Mouse (Mus musculus) midbrain, postnatal 0 days (tissue): ENCODE measurements around the gene Serac1. TPM values are rescaled to one million over a fixed set of nuclear protein-coding genes. Genes with fewer than 3 reads are reported as not detected.

Experiments
- ATAC-seq: fragments of 200-750 bp; cut with Nextera tagmentation; 2 replicates; pipeline ENCODE4 v1.8.0; 2017; ENCODE audit warnings: moderate number of reproducible peaks, mild to moderate bottlenecking, moderate TSS enrichment, moderate library complexity; ENCODE audit not compliant: low FRiP score
- DNase-seq: peaks from one replicate; pipeline ENCODE4 v3.0.0-alpha.2; 2015; ENCODE audit warnings: low spot score
- H3K27ac ChIP-seq: fragments of 300-500 bp; sonication (generic); 2 replicates; pipeline ENCODE4 v1.5.1; 2014; ENCODE audit warnings: low read depth, mild to moderate bottlenecking, low read length, mixed read lengths
- H3K27me3 ChIP-seq: fragments of 300-500 bp; sonication (generic); 2 replicates; pipeline ENCODE4 v1.6.1; 2014; ENCODE audit warnings: low read length, control low read depth, mixed read lengths; ENCODE audit not compliant: insufficient read depth
- H3K36me3 ChIP-seq: fragments of 300-500 bp; sonication (generic); 2 replicates; pipeline ENCODE4 v1.6.1; 2014; ENCODE audit warnings: low read length, control low read depth, mixed read lengths; ENCODE audit not compliant: insufficient read depth
- H3K4me1 ChIP-seq: fragments of 300-500 bp; sonication (generic); 2 replicates; pipeline ENCODE4 v1.6.1; 2014; ENCODE audit warnings: mild to moderate bottlenecking, control low read depth, antibody characterized with exemption, low read length, mixed read lengths; ENCODE audit not compliant: insufficient read depth
- H3K4me2 ChIP-seq: fragments of 300-500 bp; sonication (generic); 2 replicates; pipeline ENCODE4 v1.6.1; 2014; ENCODE audit warnings: low read depth, mild to moderate bottlenecking, low read length, mixed read lengths; ENCODE audit not compliant: poor library complexity, severe bottlenecking
- H3K4me3 ChIP-seq: fragments of 300-500 bp; sonication (generic); 2 replicates; pipeline ENCODE4 v1.5.1; 2014; ENCODE audit warnings: low read depth, mild to moderate bottlenecking, low read length, moderate library complexity
- H3K9ac ChIP-seq: fragments of 300-500 bp; sonication (generic); replicated peaks from 2 replicates; pipeline ENCODE4 v1.6.1; 2014; ENCODE audit warnings: mild to moderate bottlenecking, low read length, moderate library complexity, mixed read lengths; ENCODE audit not compliant: poor library complexity, severe bottlenecking
- H3K9me3 ChIP-seq: fragments of 300-500 bp; sonication (generic); 2 replicates; pipeline ENCODE4 v1.6.1; 2016; ENCODE audit warnings: low read length, control low read depth
- CTCF ChIP-seq: IDR thresholded peaks from 2 replicates; pipeline ENCODE4 v1.5.1; 2016; ENCODE audit warnings: antibody characterized with exemption, mild to moderate bottlenecking
- WGBS: fragments of 180-500 bp; shearing (Covaris S2); extraction: QIAGEN DNeasy Blood & Tissue Kit; methylation state at CpG from one replicate; pipeline ENCODE4 v1.1.7; 2014; 5-methylcytosine and 5-hydroxymethylcytosine counted together
- polyA plus RNA-seq: library from polyadenylated mRNA; unstranded; fragments of >200 nt; fragmentation: Nextera tagmentation; extraction: Ambion mirVana; gene quantifications from 2 replicates; pipeline ENCODE4 v1.2.1, GENCODE M21; 2015
- total RNA-seq: library from RNA; depleted of rRNA; stranded (reverse); fragments of >200 nt; gene quantifications from 2 replicates; pipeline ENCODE4 v1.2.3, GENCODE M21; 2014

Gene Serac1
- total and polyA plus RNA-seq, 2 experiments from 2014 or later: 6.8 to 14.3 TPM

DNA sequence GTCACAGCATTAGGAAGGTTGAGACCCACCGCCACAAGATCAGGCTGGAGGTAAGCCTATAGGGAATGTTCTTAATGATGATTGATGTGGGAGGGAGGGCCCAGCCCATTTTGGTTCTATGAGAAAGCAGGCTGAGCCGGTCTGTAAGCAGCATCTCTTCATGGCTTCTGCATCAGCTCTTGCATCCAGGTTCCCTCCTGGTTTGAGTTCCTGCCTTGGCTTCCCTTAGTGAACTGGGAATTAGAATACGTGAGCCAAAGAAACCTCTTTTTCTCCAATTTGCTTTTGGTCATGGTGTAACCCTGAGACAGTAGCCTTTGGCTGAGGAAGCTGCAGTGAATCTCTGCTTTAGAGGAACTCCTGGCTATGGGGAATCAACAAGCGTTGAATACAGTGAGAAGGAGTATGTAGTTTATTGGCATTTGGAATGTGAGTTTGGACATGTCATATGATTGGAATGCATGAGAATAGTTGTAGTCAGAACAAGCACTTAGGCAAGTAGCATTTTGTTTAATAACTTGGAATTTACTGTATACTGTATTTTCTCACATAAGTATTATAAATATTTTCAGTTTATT is 37.7 kb upstream of the Serac1 start:
- no peak for DNase-seq
- H3K9ac ChIP-seq: no peak overlapping the region
- H3K4me3 ChIP-seq: no peak overlapping the region
- H3K9me3 ChIP-seq: no peaks in the 10 kb centered on the region
- no peaks in the 10 kb centered on the region for H3K27me3 ChIP-seq
- no peak overlapping the region for H3K27ac ChIP-seq
- no peak overlapping the region for H3K4me2 ChIP-seq
- TF ChIP-seq CTCF: no peak
- H3K4me1 ChIP-seq: no peaks in the 10 kb centered on the region
- no peak for ATAC-seq
- 76% methylated on average over 4 of the region's 4 CpGs for WGBS
- 0 out of 2 replicates have a peak, but pooled peaks cover 3% of the 10 kb centered on the region for H3K36me3 ChIP-seq

- Histone ChIP-seq H3K27ac (no peak overlapping the region), H3K4me3 (no peak overlapping the region), H3K9me3 (no peaks in the 10 kb centered on the region), H3K4me2 (no peak overlapping the region), H3K36me3 (0 out of 2 replicates have a peak, but pooled peaks cover 3% of the 10 kb centered on the region), H3K27me3 (no peaks in the 10 kb centered on the region), H3K9ac (no peak overlapping the region), H3K4me1 (no peaks in the 10 kb centered on the region)
- DNase-seq (no peak), ATAC-seq (no peak)
- WGBS: 97% methylated on average over 9 of the region's 9 CpGs
- no peak for TF ChIP-seq CTCF
Observed at GRCm38 (mm10) chr17:6115085-6115484, 35.5 kb upstream of the Serac1 start.

DNA sequence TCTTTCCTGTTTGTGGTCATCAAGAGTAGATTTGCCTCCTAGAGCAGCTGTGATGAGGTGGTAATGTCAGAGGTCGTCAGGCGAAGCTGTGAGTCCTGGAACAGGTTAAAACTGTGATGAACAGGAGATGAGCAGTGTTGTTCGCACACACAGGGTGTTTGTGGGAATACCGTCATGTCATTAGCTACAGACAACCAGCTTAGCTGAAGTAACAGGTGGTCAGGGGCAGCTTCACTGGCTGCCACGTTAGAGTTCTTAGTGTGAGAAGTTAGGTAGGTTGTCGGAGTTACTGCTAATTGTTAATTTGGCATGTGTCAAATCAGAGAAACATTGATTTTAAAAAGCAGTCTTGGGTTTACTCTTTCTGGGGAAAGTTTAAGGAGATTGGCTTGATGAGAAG is 34.1 kb upstream of the Serac1 start:
- Histone ChIP-seq H3K36me3 (0 out of 2 replicates have a peak, but pooled peaks cover under 1% of the 10 kb centered on the region), H3K9ac (no peak overlapping the region), H3K4me3 (no peak overlapping the region), H3K27ac (no peak overlapping the region), H3K27me3 (no peaks in the 10 kb centered on the region), H3K9me3 (no peaks in the 10 kb centered on the region), H3K4me2 (no peak overlapping the region), H3K4me1 (0 out of 2 replicates have a peak, but pooled peaks cover 4% of the 10 kb centered on the region)
- DNase-seq: no peak
- 89% methylated on average over 6 of the region's 6 CpGs for WGBS
- ATAC-seq: no peak
- no peak for TF ChIP-seq CTCF

DNA sequence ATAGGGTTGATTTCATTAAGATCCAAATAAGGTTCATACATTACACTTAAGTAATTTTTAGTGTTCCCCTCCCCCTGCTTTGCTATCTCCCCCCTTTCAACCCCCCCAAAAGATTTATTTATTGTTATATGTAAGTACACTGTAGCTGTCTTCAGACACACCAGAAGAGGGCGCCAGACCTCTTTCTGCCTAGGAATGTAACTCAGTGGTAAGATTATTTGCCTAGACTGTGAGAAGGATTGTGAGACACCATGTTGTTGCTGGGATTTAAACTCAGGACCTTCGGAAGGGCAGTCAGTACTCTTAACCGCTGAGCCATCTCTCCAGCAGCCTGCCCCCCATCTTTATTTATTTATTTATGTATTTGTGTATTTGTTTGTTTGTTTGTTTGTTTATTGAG is 31.4 kb upstream of the Serac1 start:
- peak; percentile 56 for TF ChIP-seq CTCF
- no peak overlapping the region for H3K4me2 ChIP-seq
- WGBS: 81% methylated on average over 3 of the region's 3 CpGs
- H3K4me3 ChIP-seq: no peak overlapping the region
- DNase-seq (peak; percentile 37), ATAC-seq (no peak)
- H3K9me3 ChIP-seq: no peaks in the 10 kb centered on the region
- no peaks in the 10 kb centered on the region for H3K27me3 ChIP-seq
- H3K27ac ChIP-seq: no peak overlapping the region
- no peak overlapping the region for H3K9ac ChIP-seq
- no peaks in the 10 kb centered on the region for H3K36me3 ChIP-seq
- 0 out of 2 replicates have a peak, but pooled peaks cover 4% of the 10 kb centered on the region for H3K4me1 ChIP-seq

GRCm38 (mm10) chr17:6108175-6108574 is 28.6 kb upstream of the Serac1 start:
- no peaks in the 10 kb centered on the region for H3K36me3 ChIP-seq
- 0 out of 2 replicates have a peak, but pooled peaks cover 4% of the 10 kb centered on the region for H3K4me1 ChIP-seq
- 23% methylated on average over 7 of the region's 7 CpGs for WGBS
- no peak for ATAC-seq
- no peak for DNase-seq
- H3K4me2 ChIP-seq: peak overlapping the region; percentile 76
- H3K4me3 ChIP-seq: peak overlapping the region; percentile 84
- H3K27me3 ChIP-seq: 0 out of 2 replicates have a peak, but pooled peaks cover 4% of the 10 kb centered on the region
- peak overlapping the region; percentile 99; the same call in 1 of the 2 replicates for H3K27ac ChIP-seq
- no peak for TF ChIP-seq CTCF
- no peaks in the 10 kb centered on the region for H3K9me3 ChIP-seq
- peak overlapping the region; percentile 98; the same call in 1 of the 2 replicates for H3K9ac ChIP-seq

DNA sequence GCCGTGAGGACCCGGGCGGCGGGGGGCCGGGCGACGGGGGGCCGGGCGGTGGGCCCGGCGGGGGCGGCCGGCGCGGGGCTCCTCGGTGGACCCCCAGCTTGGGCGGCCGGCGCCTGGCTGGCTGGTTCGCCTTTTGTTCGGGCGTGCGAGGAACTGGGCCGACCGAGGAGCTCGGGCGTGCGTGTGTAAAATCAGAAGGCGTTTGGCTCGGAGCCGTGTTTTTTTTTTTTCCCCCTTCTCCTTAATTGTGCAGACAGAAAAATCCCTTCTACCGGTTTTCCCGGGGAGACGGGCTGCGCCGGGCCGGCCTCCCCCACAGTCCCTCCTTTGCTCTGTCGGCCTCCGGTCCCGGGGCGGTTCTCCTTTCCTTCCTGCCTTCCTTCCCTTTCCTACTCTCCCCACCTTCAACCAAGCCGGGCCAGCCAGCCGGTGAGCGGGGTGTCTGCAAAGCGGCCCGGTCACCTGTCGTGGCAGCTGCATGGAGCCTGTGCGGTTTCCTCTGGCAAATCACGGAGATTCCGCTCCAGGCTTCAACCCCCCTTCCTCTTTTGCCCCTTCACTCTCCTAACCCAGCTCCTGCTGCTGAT is 27.6 kb upstream of the Serac1 start:
- WGBS: under 1% methylated on average over 27 of the region's 50 CpGs
- ATAC-seq (no peak; the same call in 1 of the 2 replicates), DNase-seq (peak; percentile 79)
- Histone ChIP-seq H3K36me3 (no peaks in the 10 kb centered on the region), H3K4me3 (peak overlapping the region; percentile 84), H3K4me2 (peak overlapping the region; percentile 76), H3K9ac (peak overlapping the region; percentile 98), H3K27me3 (0 out of 2 replicates have a peak, but pooled peaks cover 4% of the 10 kb centered on the region), H3K27ac (peak overlapping the region; percentile 99), H3K9me3 (no peaks in the 10 kb centered on the region), H3K4me1 (0 out of 2 replicates have a peak, but pooled peaks cover 4% of the 10 kb centered on the region)
- no peak for TF ChIP-seq CTCF
